21 mouse cellular contexts compared by ENCODE assay signal in genomic region chr9:100679036-100679435, GRCm38 (mm10).
"Had no signal": no experiment of that assay in that cellular context is flagged by ENCODE, and none has a peak within 500 bp of the region (broad histone marks: within the 10 kb centered on the region; RNA-seq: fewer than 3 reads in every experiment).

No protein-coding gene starts in this region.

- H3K9ac ChIP-seq: lung, embryonic 15.5 days; midbrain, embryonic 13.5 days; midbrain, embryonic 15.5 days; neural tube, embryonic 13.5 days; neural tube, embryonic 15.5 days; stomach, embryonic 15.5 days had no signal

- H3K27me3 ChIP-seq: lung, embryonic 15.5 days; megakaryocyte, embryonic 14.5 days; midbrain, embryonic 13.5 days; midbrain, embryonic 15.5 days; neural tube, embryonic 13.5 days; neural tube, embryonic 15.5 days; stomach, embryonic 15.5 days had no signal

- DNase-seq: lung, adult 2 months; lung, postnatal 14 days; lung, postnatal 36 days; retina, postnatal 1 day; right cerebral cortex, adult 18-20 months; right cerebral cortex, postnatal 25 days; right cerebral cortex, postnatal 4 days; thymus, adult 2 months; thymus, postnatal 25 days; thymus, postnatal 4 days had no signal

- H3K4me1 ChIP-seq: lung, embryonic 15.5 days; midbrain, embryonic 13.5 days; midbrain, embryonic 15.5 days; stomach, embryonic 15.5 days had no signal

- H3K4me2 ChIP-seq: lung, embryonic 15.5 days; midbrain, embryonic 11.5 days; midbrain, embryonic 13.5 days; midbrain, embryonic 15.5 days; neural tube, embryonic 13.5 days; neural tube, embryonic 15.5 days; stomach, embryonic 15.5 days had no signal

- ATAC-seq: lung, postnatal 0 days; midbrain, embryonic 13.5 days; midbrain, embryonic 15.5 days had no signal

- H3K4me3 ChIP-seq: lung, embryonic 15.5 days; megakaryocyte, embryonic 14.5 days; midbrain, embryonic 13.5 days; midbrain, embryonic 15.5 days; neural tube, embryonic 13.5 days; neural tube, embryonic 15.5 days; stomach, embryonic 15.5 days had no signal

- H3K9me3 ChIP-seq: lung, embryonic 15.5 days; megakaryocyte, embryonic 14.5 days; midbrain, embryonic 13.5 days; midbrain, embryonic 15.5 days; neural tube, embryonic 13.5 days; neural tube, embryonic 15.5 days; stomach, embryonic 15.5 days had no signal

- H3K27ac ChIP-seq: lung, embryonic 15.5 days; macrophage; midbrain, embryonic 13.5 days; midbrain, embryonic 15.5 days; neural tube, embryonic 13.5 days; neural tube, embryonic 15.5 days; stomach, embryonic 15.5 days; stomach, postnatal 0 days had no signal

- H3K36me3 ChIP-seq: lung, embryonic 15.5 days; midbrain, embryonic 13.5 days; midbrain, embryonic 15.5 days; neural tube, embryonic 13.5 days; neural tube, embryonic 15.5 days; stomach, embryonic 15.5 days had no signal
